Mouse (Mus musculus) liver, embryonic 14.5 days (tissue): ENCODE data around the gene Mrpl20.

ENCODE experiments used
- CTCF ChIP-seq: IDR thresholded peaks from 2 replicates; pipeline ENCODE4 v1.5.1; 2016; ENCODE audit warnings: antibody characterized with exemption, low read depth, control low read depth
- EP300 ChIP-seq: IDR thresholded peaks from 2 replicates; pipeline ENCODE4 v1.6.1; 2016; ENCODE audit warnings: antibody characterized with exemption, low read depth

DNA sequence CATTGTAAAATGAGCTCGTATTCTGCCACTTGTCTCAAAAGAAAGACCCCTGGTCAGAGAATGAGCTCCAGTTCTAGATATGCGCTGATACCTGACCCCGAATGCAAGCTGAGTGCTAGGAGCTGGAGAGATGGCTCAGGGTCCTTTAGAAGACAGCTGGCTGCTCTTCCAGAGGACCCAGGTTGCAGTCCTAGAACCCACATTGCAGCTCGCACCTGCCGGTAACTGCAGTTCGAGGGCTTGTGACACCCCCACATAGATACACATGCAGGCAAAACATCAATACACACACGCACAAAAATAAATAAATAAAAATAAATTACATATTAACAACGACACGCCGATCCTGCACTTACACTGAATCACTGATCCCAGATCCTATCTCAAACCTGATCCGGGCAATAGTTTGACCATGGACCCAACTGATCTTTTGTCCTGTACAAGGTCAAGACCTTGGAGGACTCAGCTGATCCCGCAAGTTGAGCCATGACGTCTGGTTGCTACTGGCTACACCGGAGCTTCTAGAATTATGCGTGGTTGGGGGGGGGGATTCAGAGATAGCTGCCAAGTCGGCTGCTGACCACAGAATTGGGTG, 19.1 kb upstream of the Mrpl20 start:
- TF ChIP-seq CTCF (no peak), EP300 (no peak)
